Mouse (Mus musculus): ENCODE data around the gene Grm7.

DNA sequence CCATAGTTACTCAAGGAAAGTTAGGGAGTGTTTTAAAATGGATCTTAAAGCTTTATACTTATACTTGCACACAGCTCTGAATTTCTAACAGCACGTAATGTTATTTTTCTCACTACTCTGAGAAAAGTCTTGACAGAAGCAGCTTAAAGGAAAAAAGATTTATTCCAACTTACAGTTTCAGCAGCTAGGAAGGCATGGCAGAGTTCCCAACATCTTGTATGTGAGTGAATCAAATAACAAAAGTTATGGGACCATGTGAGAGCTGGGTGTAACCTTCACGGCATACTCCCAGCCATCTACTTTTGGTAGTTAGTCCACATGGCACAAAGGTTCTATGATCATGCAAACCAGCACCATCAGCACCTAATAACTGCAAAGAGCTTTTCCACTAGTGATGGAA is 172.9 kb downstream of the Grm7 start:
- TF ChIP-seq CTCF (IDR thresholded peaks at IDR 0.05; ENCODE audit: borderline replicate concordance, control insufficient read depth, extremely low read depth, insufficient read depth, low read length, poor library complexity) (no peak), POLR2A (IDR thresholded peaks at IDR 0.05; ENCODE audit: control insufficient read depth, extremely low read depth, insufficient read depth, low read length, poor library complexity) (no peak)
